Mouse (Mus musculus) heart, embryonic 12.5 days (tissue): ENCODE data around the gene Olfr507. TPM values are rescaled to one million over a fixed set of nuclear protein-coding genes. Genes with fewer than 3 reads are reported as not detected.

Experiments used
- polyA plus RNA-seq: library from polyadenylated mRNA; unstranded; fragments of >200 nt; fragmentation: Nextera tagmentation; extraction: Ambion mirVana; gene quantifications from 2 replicates; pipeline ENCODE4 v1.2.1, GENCODE M21; 2016

Olfr507 gene
- polyA plus RNA-seq, 1 experiment from 2014 or later: not detected

Other genes starting within 250 kb of the Olfr507 start
- gene Olfr495, start 228.6 kb upstream of the Olfr507 start, polyA plus RNA-seq: not detected in 2 replicates
- gene Olfr497, start 201.4 kb upstream of the Olfr507 start, polyA plus RNA-seq: not detected in 2 replicates
- not detected in 2 replicates for gene Olfr498, start 156.5 kb upstream of the Olfr507 start, polyA plus RNA-seq
- gene Olfr502, start 96.7 kb upstream of the Olfr507 start, polyA plus RNA-seq: not detected in 2 replicates
- gene Olfr503, start 77.3 kb upstream of the Olfr507 start, polyA plus RNA-seq: not detected in 2 replicates
- not detected in 2 replicates for gene Olfr504, start 56.0 kb upstream of the Olfr507 start, polyA plus RNA-seq
- 0.05 TPM in 1 of 2 replicates, not detected in the other for gene Olfr506, start 11.0 kb upstream of the Olfr507 start, polyA plus RNA-seq
- gene Olfr508, start 8.2 kb downstream of the Olfr507 start, polyA plus RNA-seq: not detected in 2 replicates
- not detected in 2 replicates for gene Olfr509, start 30.1 kb downstream of the Olfr507 start, polyA plus RNA-seq
- not detected in 2 replicates for gene Olfr510, start 44.6 kb downstream of the Olfr507 start, polyA plus RNA-seq
- not detected in 2 replicates for gene Olfr512, start 91.5 kb downstream of the Olfr507 start, polyA plus RNA-seq
- not detected in 2 replicates for gene Olfr513, start 129.2 kb downstream of the Olfr507 start, polyA plus RNA-seq
- gene Olfr514, start 204.2 kb downstream of the Olfr507 start, polyA plus RNA-seq: not detected in 2 replicates
- gene Olfr516, start 228.7 kb downstream of the Olfr507 start, polyA plus RNA-seq: not detected in 2 replicates